Mouse (Mus musculus) mature B cell (primary cell): Measurements from ENCODE around the gene 5330417C22Rik.

Experiments
- in situ Hi-C: fragments of 300-500 bp; cut with MboI; formaldehyde crosslinking; loops from 2 replicates; pipeline ENCODE4 v1.14.3; 2019

The 5330417C22Rik gene

GRCm38 (mm10) chr3:108466425-108466824 is 69.9 kb downstream of the 5330417C22Rik start:
- in situ Hi-C loops: no loop called here

- in situ Hi-C loops: no loop called here
Measured at GRCm38 (mm10) chr3:108458866-108459265, 77.5 kb downstream of the 5330417C22Rik start.

- in situ Hi-C loops: no loop called here
Measured at GRCm38 (mm10) chr3:108458380-108458779, 78.0 kb downstream of the 5330417C22Rik start.

- in situ Hi-C loops: no loop called here
Measured at GRCm38 (mm10) chr3:108454172-108454571, 82.2 kb downstream of the 5330417C22Rik start.

GRCm38 (mm10) chr3:108451969-108452368 is 84.4 kb downstream of the 5330417C22Rik start:
- in situ Hi-C loops: no loop called here

GRCm38 (mm10) chr3:108445366-108445705 is 91.0 kb downstream of the 5330417C22Rik start:
- in situ Hi-C loops: no loop called here

GRCm38 (mm10) chr3:108444698-108445365 is 91.5 kb downstream of the 5330417C22Rik start, which contains the start of gene Sars:
TSS of gene Sars (minus strand) at chr3:108445209.
- in situ Hi-C loops: no loop called here

GRCm38 (mm10) chr3:108444029-108444428 is 92.3 kb downstream of the 5330417C22Rik start:
- in situ Hi-C loops: no loop called here

GRCm38 (mm10) chr3:108436380-108436714 is 100.0 kb downstream of the 5330417C22Rik start:
- in situ Hi-C loops: no loop called here

GRCm38 (mm10) chr3:108435701-108436379 is 100.5 kb downstream of the 5330417C22Rik start:
- in situ Hi-C loops: no loop called here

GRCm38 (mm10) chr3:108433881-108434495 is 102.3 kb downstream of the 5330417C22Rik start:
- in situ Hi-C loops: no loop called here

GRCm38 (mm10) chr3:108433188-108433880 is 103.0 kb downstream of the 5330417C22Rik start:
- in situ Hi-C loops: no loop called here

- in situ Hi-C loops: no loop called here
Measured at GRCm38 (mm10) chr3:108432542-108433187, 103.7 kb downstream of the 5330417C22Rik start.

GRCm38 (mm10) chr3:108425624-108426018 is 110.7 kb downstream of the 5330417C22Rik start:
- in situ Hi-C loops: no loop called here

GRCm38 (mm10) chr3:108424944-108425623 is 111.3 kb downstream of the 5330417C22Rik start:
- in situ Hi-C loops: no loop called here

- in situ Hi-C loops: no loop called here
Measured at GRCm38 (mm10) chr3:108423844-108424801, 112.2 kb downstream of the 5330417C22Rik start.

- in situ Hi-C loops: no loop called here
Measured at GRCm38 (mm10) chr3:108423006-108423405, 113.3 kb downstream of the 5330417C22Rik start.

GRCm38 (mm10) chr3:108415831-108416223 is 120.5 kb downstream of the 5330417C22Rik start:
- in situ Hi-C loops: no loop called here

GRCm38 (mm10) chr3:108414857-108415830 is 121.2 kb downstream of the 5330417C22Rik start, which contains the start of gene Celsr2:
TSS of gene Celsr2 (minus strand) at chr3:108415552.
- in situ Hi-C loops: no loop called here
